Mouse (Mus musculus): ENCODE results near the gene Prkn. TPM values are rescaled to one million over a fixed set of nuclear protein-coding genes. Genes with fewer than 3 reads are reported as not detected.
A peak's percentile ranks its signal among the peaks of the same experiment; 100 is the strongest.
"Not testable (repeated sequence)": the region's sequence is repeated elsewhere in the genome, so short reads cannot be mapped to it uniquely, and the experiment has no call there.

Gene Prkn
- total RNA-seq, 2 experiments from 2014 or later: 4.8 to 5.1 TPM

DNA sequence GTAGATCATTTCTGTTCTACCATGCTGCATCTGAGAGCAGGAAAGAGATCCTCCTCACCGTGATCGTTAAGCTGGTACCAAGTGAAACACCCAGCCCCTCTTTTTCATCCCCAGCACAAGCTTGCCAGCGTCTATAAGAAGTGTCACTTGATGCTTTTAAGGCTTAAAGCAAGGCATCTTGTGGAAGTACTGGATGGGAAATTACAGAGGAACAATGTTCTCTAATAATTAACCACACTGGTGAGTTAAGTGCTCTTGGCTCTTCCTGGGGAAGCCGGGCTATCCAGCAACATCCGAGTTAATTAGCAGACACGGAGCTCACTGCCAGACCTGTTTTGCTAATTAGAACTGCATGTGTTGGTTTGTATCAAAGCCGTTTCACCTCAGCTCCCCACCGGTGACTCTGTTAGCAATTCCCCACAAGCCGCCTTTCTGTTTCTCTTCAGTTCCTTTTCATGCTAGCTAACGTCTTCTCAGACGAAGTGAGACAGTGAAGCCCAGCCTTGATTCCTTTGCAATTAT, 1086.7 kb downstream of the Prkn start:
- DNase-seq: no peak

DNA sequence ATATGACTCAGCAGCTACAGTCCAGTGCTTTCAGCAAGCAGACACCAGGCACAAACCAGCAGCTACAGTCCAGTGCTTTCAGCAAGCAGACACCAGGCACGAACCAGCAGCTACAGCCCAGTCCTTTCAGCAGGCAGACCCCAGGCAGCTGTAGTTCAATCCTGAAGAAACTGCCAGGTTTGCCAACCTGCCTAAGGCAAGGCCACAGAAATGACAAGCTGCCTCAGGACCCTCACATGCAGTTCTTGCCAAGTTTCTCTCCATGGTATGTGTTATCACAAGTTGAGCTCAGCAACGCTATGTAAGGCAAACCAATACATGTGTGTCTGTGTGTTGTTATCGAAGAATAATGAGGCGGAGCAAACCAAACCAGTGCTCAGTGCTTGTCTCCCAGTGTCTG, 1091.5 kb downstream of the Prkn start:
- DNase-seq: no peak

DNA sequence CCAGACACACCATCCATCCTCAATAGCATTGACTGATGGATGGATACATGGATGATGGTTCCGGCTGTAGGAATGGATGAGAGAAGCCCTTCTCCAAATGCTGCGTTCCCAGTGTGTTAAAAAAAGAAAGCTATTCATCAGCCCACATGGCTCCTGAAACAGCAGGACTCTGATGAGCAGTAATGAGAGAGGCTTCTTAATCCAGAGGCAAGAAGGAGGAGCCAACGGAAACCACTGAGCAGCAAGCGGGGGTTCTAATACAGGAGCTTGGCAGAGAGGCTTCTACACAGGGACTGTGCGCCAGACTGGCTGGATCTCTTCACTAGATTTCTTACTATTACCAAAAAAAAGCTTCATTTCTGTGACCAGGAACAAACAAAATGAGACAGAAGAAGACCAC, 1093.6 kb downstream of the Prkn start:
- no peak for DNase-seq

- no peak for DNase-seq
These were observed 1107.3 kb downstream of the Prkn start for GRCm38 (mm10) chr17:11947436-11947835.

GRCm38 (mm10) chr17:11949551-11950197, 1109.5 kb downstream of the Prkn start:
- no peak for DNase-seq

DNA sequence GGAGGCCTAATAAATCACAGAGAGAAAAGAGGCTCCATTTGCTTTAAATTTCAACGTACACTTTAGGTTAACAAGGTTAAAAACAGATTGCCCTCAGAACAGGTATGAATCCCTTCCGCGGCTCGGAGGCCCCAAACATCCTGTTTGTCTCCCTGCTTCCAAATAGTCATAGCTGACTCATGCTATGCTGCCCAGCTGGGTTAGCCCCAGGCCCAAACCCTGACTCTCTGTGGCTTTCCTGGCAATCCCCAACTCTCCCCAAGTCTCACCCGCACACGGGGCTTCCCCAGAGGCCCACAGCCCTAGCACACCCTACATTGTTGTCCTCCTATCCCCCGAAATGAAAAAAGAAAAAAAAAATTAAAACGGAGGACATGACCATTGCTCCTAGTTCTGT, 1110.0 kb downstream of the Prkn start:
- DNase-seq: no peak

DNA sequence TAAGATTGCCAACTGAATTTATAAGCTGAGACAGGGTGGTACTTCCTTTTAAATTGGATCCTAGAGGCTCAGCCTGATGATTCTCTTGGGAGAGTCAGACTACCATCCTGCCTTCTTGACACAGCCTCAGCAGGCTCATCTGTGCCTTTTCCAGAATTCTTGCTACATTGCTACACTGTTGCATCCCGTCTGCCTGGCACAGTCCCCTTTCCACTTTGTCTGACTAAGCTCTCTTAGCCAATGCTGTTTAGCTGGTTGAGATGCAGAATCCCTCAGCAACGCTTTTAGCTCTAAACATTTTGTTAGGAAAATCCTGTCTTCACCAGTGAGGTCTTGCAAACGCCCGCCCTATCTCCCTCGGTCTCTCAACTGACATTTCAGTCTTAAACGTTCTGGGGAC, 1115.1 kb downstream of the Prkn start:
- DNase-seq: no peak

- DNase-seq: no peak
These were observed 1120.3 kb downstream of the Prkn start for GRCm38 (mm10) chr17:11960492-11960891.

- DNase-seq: no peak
These were observed 1122.6 kb downstream of the Prkn start for GRCm38 (mm10) chr17:11962808-11963207.

- no peak for DNase-seq
These were observed 1130.0 kb downstream of the Prkn start for GRCm38 (mm10) chr17:11970160-11970559.

DNA sequence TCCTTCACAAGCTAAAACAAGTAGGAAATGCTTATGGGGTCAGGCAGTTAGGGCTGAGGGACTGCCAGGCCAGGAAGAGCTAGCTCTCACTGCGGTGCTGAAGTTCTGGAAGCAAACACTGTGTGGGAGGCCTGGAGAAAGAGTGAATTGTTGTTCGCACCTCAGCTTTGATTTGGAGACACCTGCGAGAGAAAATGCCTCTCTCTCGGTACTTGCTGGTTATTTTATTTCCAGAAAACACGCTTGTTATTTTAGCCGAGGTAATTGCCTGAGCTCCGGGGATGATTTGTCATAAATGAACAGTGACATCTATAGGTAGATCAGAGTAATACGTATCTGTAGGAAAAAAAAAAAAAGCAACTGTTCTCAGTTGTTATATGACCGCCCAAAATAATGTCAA, 1132.4 kb downstream of the Prkn start:
- DNase-seq: no peak

GRCm38 (mm10) chr17:11972969-11973787, 1133.0 kb downstream of the Prkn start:
- no peak for DNase-seq

DNA sequence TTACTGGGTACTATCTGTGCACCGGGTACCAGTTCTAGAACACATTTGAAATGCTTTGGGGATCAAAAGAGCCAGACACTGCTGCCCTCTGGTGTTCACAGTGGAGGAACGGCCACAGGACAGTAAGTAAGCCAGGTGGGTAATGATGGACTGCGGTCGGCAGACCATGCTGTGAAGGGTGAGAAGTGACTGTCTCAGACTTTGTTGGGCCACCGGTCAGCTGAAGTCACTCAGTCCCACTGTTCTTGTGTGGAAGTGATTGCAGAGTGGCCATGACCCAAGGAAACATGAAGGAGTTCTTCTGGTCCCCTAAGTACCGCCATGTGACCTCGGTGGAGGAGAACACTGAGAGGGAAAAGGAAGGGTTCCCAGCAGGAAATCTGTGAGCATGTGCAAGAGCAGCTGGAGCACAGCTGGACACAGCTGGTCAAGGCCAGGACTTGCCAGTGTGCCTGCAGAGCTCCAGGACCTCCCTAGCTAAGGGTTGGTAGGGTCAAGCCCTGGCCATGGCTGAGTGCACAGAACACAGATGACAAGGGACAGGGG, 1135.0 kb downstream of the Prkn start:
- peak; percentile 66 for DNase-seq

- DNase-seq: no peak
These were observed 1138.2 kb downstream of the Prkn start for GRCm38 (mm10) chr17:11978260-11978821.

- DNase-seq: no peak
These were observed 1141.5 kb downstream of the Prkn start for GRCm38 (mm10) chr17:11981666-11982065.

DNA sequence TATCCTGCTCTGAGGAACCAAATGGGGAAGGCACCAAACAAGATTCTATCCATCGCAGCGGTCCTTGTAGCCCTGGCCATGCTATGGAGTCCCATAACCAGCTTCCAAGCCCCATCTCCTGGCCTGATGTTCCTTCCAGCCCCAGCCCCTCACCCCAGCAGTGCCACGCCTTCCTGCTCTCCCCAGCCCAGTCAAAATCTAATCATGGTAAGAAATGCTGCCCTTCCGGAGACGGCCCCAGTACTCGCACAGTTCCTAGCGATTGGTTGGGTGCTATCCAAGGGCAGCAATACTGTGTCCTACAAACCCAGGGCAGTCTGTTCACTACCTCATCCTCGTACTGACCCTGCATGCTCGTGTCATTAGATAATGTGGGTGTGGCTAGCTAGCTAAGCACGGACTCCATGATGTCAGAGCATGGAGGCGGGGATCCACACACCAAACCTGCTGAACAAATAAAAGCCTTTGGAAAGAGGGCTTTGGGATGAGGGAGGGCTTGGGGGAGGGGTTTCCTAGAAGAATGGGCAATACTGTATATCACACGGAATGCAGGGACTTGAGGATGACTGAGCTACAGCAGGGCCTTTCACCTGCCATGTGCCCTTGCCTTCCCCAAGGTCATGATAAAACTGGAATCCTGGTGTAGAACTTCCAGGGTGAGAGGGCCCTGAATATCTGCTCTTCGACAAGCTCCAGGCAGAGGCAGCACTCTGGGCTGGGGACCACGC, 1148.1 kb downstream of the Prkn start:
- peak; percentile 55 for DNase-seq

DNA sequence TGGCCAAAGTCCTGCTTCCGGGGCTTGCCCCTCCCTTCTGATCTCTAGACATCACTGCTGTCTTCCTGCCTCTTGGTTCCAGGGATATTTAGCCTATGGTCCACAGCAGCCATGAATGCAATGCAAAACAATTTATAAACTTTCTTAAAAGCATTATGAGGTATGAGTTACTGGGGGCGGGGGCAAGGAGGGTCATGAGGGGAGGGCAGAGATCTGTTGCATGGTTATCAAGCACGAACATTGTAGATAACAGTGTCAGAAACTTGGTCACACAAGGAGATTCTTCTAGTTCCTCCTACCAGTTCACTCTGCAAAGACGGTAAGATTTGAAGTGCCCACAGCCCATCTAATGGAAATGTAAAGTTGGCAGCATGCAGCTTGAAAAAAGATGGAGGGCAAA, 1149.1 kb downstream of the Prkn start:
- no peak for DNase-seq

- no peak for DNase-seq
These were observed 1150.4 kb downstream of the Prkn start for GRCm38 (mm10) chr17:11990386-11991087.

DNA sequence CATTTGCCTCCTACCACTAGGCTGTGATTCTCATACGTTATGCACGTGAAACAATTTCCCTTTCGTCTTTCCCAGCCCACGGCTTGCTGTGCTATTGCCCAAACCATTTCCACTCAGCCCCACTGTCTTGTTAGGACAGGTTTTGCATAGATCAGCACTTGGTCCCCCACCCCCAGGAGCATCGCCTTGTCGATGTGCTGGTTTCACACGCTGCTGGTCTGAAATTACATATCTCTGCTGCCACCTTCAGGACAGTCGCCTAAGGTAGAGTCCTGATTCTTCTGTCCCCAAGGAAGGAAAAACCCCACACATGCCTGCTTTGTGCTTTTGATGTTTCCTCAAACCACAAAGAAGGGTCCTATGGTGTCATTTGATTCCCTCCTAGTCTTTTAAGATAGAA, 1153.1 kb downstream of the Prkn start:
- peak; percentile 63 for DNase-seq

GRCm38 (mm10) chr17:11994252-11994651, 1154.1 kb downstream of the Prkn start:
- no peak for DNase-seq

- DNase-seq: not testable (repeated sequence)
These were observed 1154.6 kb downstream of the Prkn start for GRCm38 (mm10) chr17:11994754-11995153.

GRCm38 (mm10) chr17:11995522-11995921, 1155.3 kb downstream of the Prkn start:
- DNase-seq: no peak

All from heart, postnatal 4 days (tissue).